Mouse (Mus musculus) embryonic fibroblast, embryonic 13.5 days (primary cell): ENCODE results near the gene Rsf1.

ENCODE experiments used
- CTCF ChIP-seq: IDR thresholded peaks from 2 replicates; pipeline ENCODE4 v1.5.1; 2011; ENCODE audit warnings: mild to moderate bottlenecking, control low read depth, low read length, moderate library complexity, borderline replicate concordance; ENCODE audit not compliant: insufficient read depth
- POLR2A ChIP-seq: IDR thresholded peaks from 2 replicates; pipeline ENCODE4 v1.6.1; 2011; ENCODE audit warnings: low read depth, mild to moderate bottlenecking, control low read depth, low read length, moderate library complexity

DNA sequence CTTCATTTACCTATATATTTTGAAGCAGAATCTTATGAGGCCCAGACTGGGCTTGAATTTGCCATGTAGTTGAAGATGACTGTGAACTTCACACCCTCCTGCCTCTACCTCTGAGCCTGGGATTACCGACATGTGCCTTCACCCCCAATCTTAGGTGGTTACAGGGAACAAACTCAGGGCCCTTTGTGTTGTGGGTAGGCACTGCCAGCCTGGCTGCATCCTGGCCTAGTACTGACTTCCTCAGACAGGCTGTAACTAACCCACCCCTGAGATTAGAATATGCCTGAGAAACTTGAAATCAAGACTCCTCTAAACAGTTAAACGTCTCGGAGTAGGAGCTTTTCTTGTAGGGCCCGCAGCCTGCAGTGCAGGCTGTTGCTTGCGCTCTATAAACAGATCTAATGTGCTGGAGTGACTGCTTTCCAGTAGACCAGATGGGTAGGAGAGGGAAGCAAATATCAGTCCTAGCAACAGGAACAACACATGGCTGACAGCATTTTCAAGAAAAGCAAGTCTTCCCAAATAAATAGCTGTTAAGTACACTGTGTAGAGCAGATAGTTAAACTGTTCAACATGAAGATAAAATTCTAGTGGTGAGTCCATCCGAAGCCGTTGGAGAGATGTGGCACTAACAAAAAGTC lies 142.7 kb downstream of the Rsf1 start:
- TF ChIP-seq CTCF (no peak), POLR2A (no peak)
